Mouse (Mus musculus): ENCODE measurements around the gene Acot7. TPM values are rescaled to one million over a fixed set of nuclear protein-coding genes. Genes with fewer than 3 reads are reported as not detected.
A peak's percentile ranks its signal among the peaks of the same experiment; 100 is the strongest.
"Not testable (repeated sequence)": the region's sequence is repeated elsewhere in the genome, so short reads cannot be mapped to it uniquely, and the experiment has no call there.

The Acot7 gene
- polyA plus RNA-seq, 1 experiment from 2014 or later, result 269 TPM

DNA sequence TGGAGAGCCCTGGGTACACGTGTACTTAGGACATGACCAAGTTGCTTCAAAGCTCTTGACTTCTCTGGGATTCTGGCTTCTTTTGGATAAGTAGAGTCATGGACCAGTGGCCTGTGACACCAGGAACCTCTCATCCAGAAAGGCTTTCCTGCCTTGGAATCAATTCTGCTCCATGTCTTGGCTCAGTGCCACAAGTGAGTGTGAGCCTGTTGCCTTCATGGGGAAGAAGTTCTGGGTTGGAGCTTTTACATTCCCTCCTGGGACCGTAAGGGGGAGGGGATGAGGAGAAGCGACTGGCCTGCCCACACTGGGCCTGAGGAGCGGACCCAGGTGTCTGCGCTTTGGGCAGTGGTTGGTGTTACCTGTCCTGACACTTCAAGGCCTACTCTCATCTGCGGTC lies 44.2 kb downstream of the Acot7 start:
- no peak overlapping the region for H3K4me2 ChIP-seq (ENCODE audit: low read length)
- no peak overlapping the region for H3K4me3 ChIP-seq (replicated peaks; ENCODE audit: low read length)
- H3K27me3 ChIP-seq (replicated peaks; ENCODE audit: control insufficient read depth, insufficient read depth, low read length), result no peaks in the 10 kb centered on the region
- H3K27ac ChIP-seq (ENCODE audit: low read length), result peak overlapping the region; percentile 79
- no peaks in the 10 kb centered on the region for H3K9me3 ChIP-seq (ENCODE audit: control insufficient read depth, low read length)
- H3K9ac ChIP-seq (replicated peaks; ENCODE audit: low read depth, low read length), result no peak overlapping the region
- no peak for ATAC-seq
- no peaks in the 10 kb centered on the region for H3K36me3 ChIP-seq (ENCODE audit: control insufficient read depth, insufficient read depth)
- H3K4me1 ChIP-seq (replicated peaks; ENCODE audit: control insufficient read depth, insufficient read depth, low read length), result peaks cover 28% of the 10 kb centered on the region
- 78% methylated on average over 6 of the region's 6 CpGs for WGBS

DNA sequence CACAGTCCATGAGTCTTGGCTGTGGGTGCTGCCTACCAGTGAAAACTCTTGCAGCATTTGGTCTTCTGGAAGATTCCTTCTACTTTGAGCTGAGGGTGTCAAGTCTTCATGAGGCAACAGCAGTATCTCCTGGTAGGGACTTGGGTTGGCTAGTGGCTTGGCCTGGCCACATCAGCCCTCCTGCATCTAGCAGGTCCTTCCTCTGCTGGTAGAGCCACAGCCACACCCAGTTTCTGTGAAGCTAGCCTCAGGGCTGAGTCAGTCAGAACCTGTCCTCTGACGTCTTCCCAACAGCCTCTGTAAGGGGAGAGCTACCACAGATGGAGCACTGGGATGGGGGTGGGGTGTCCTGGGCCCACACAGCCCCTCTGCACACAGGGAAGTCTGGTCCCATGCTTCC lies 44.6 kb downstream of the Acot7 start:
- H3K4me3 ChIP-seq (replicated peaks; ENCODE audit: low read length), result no peak overlapping the region
- 79% methylated on average over 1 of the region's 1 CpGs for WGBS
- H3K9me3 ChIP-seq (ENCODE audit: control insufficient read depth, low read length), result no peaks in the 10 kb centered on the region
- no peak overlapping the region for H3K4me2 ChIP-seq (ENCODE audit: low read length)
- no peaks in the 10 kb centered on the region for H3K36me3 ChIP-seq (ENCODE audit: control insufficient read depth, insufficient read depth)
- no peaks in the 10 kb centered on the region for H3K27me3 ChIP-seq (replicated peaks; ENCODE audit: control insufficient read depth, insufficient read depth, low read length)
- ATAC-seq, result no peak
- no peak overlapping the region for H3K9ac ChIP-seq (replicated peaks; ENCODE audit: low read depth, low read length)
- peaks cover 31% of the 10 kb centered on the region for H3K4me1 ChIP-seq (replicated peaks; ENCODE audit: control insufficient read depth, insufficient read depth, low read length)
- no peak overlapping the region for H3K27ac ChIP-seq (ENCODE audit: low read length)

DNA sequence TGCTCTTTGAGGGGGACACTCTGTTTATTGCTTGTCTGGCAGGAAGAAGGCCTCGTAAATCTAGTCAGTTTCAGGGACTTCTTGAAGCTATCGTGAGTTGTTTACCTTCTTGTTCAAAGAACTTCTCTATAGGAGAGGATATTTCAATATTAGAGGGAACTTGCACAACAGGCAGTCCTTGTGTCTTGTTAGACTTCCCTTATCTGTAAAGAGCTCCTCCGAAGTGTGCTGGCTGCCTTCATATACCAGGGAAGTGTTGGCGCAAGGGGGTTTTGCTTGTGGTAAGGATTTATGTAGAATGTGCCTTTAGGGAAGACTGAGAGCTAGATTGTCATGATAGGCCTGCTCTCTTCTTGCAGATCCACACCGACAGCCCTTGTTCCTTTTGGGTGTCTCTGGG lies 46.2 kb downstream of the Acot7 start:
- no peak overlapping the region for H3K9ac ChIP-seq (replicated peaks; ENCODE audit: low read depth, low read length)
- H3K27ac ChIP-seq (ENCODE audit: low read length), result no peak overlapping the region
- H3K4me2 ChIP-seq (ENCODE audit: low read length), result no peak overlapping the region
- H3K4me1 ChIP-seq (replicated peaks; ENCODE audit: control insufficient read depth, insufficient read depth, low read length), result peaks cover 31% of the 10 kb centered on the region
- no peaks in the 10 kb centered on the region for H3K36me3 ChIP-seq (ENCODE audit: control insufficient read depth, insufficient read depth)
- ATAC-seq, result no peak
- no peaks in the 10 kb centered on the region for H3K27me3 ChIP-seq (replicated peaks; ENCODE audit: control insufficient read depth, insufficient read depth, low read length)
- no peaks in the 10 kb centered on the region for H3K9me3 ChIP-seq (ENCODE audit: control insufficient read depth, low read length)
- no peak overlapping the region for H3K4me3 ChIP-seq (replicated peaks; ENCODE audit: low read length)
- WGBS, result 92% methylated on average over 5 of the region's 5 CpGs

DNA sequence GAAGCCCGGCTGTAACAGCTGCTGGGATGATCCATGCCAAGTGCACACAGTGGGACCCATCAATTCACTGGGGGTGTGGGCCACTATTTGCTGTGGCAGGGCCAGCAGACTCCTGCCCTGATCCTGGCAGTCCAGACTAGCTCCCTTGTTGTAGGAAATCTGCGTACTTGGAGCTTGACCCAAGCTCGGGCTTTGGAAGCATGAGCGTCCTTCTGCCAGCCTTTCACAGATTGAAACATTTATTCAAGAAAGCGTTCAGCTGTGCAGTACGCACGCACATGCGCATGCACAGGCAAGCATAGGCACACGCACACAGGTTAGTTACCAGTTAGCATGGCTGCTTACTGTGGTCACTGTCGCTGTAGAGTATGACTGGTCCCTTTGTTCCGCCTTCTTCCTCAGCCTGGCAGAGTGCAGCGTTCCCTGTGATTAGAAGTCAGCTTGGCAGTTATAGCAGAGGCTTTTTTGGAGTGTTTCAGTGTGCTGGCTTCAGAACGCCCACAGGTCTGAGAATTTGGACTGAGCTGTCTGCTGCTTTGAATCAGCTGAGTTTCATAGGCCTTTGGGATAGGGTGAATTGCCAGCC lies 49.1 kb downstream of the Acot7 start:
- Histone ChIP-seq H3K4me2 (ENCODE audit: low read length) (no peak overlapping the region), H3K4me1 (replicated peaks; ENCODE audit: control insufficient read depth, insufficient read depth, low read length) (peaks cover 18% of the 10 kb centered on the region), H3K27ac (ENCODE audit: low read length) (peak overlapping the region; percentile 76), H3K9ac (replicated peaks; ENCODE audit: low read depth, low read length) (no peak overlapping the region), H3K4me3 (replicated peaks; ENCODE audit: low read length) (no peak overlapping the region), H3K36me3 (ENCODE audit: control insufficient read depth, insufficient read depth) (0 out of 2 replicates have a peak, but pooled peaks cover 4% of the 10 kb centered on the region), H3K9me3 (ENCODE audit: control insufficient read depth, low read length) (no peaks in the 10 kb centered on the region), H3K27me3 (replicated peaks; ENCODE audit: control insufficient read depth, insufficient read depth, low read length) (no peaks in the 10 kb centered on the region)
- WGBS, result 58% methylated on average over 13 of the region's 13 CpGs
- peak; percentile 70 for ATAC-seq

DNA sequence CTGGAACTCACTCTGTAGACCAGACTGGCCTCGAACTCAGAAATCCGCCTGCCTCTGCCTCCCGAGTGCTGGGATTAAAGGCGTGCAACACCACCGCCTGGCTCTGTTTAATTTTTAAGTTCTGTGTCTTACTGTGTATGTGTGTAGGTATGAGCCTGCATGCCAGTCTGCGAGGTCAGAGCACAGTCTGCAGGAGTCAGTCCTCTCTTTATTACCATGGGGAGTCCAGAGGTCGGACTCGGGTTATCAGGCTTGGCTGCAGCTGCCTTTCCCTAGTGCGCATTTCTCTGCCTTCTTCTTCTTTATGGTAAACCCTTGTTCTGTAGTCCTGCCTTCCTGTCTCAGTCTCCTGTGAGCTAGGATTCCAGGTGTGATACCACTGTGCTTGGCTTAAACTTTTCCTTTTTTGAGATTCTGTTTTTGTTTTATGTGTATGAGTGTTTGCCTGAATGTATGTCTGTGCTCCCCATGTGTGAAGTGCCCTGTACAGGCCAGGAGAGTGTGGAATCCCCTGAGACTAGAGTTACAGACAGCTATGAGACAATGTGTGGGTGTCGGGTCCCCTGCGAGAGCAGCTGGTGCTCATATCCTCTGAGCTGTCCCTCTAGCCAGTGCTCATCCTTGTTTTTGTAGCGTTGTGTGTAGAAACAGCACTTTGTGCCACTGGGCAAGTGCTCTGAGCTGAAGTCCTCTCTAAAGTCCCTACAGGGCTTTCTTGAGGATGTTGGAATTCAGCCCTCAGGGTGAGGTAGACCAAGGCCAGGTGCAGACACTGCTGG lies 50.0 kb downstream of the Acot7 start:
- Histone ChIP-seq H3K36me3 (ENCODE audit: control insufficient read depth, insufficient read depth) (0 out of 2 replicates have a peak, but pooled peaks cover 4% of the 10 kb centered on the region), H3K4me3 (replicated peaks; ENCODE audit: low read length) (no peak overlapping the region), H3K27ac (ENCODE audit: low read length) (no peak overlapping the region), H3K27me3 (replicated peaks; ENCODE audit: control insufficient read depth, insufficient read depth, low read length) (no peaks in the 10 kb centered on the region), H3K9me3 (ENCODE audit: control insufficient read depth, low read length) (no peaks in the 10 kb centered on the region), H3K9ac (replicated peaks; ENCODE audit: low read depth, low read length) (no peak overlapping the region), H3K4me1 (replicated peaks; ENCODE audit: control insufficient read depth, insufficient read depth, low read length) (peaks cover 11% of the 10 kb centered on the region), H3K4me2 (ENCODE audit: low read length) (no peak overlapping the region)
- WGBS, result 91% methylated on average over 12 of the region's 12 CpGs
- no peak for ATAC-seq

DNA sequence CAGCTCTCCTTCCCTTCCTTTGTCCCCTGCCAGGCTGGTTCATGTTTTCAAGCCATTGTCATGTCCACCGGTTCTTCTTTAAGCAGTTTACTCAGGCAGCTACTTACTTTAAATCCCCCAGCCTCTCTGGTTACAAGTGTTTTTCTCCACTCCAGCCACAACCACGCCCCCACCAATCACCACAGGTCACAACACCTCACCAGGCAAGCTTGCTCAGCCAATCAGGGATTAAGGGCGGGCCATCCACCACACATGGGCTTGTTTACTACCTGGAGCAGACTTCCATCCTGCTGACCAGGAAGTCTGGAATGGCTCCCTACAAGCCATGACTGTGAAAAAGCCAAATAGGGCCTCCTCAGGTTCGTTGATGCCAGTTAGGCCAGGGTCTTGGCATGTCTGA lies 52.4 kb downstream of the Acot7 start:
- not testable (repeated sequence) for H3K27ac ChIP-seq (ENCODE audit: low read length); H3K36me3 ChIP-seq (ENCODE audit: control insufficient read depth, insufficient read depth); H3K4me2 ChIP-seq (ENCODE audit: low read length); ATAC-seq; H3K9ac ChIP-seq (replicated peaks; ENCODE audit: low read depth, low read length); H3K9me3 ChIP-seq (ENCODE audit: control insufficient read depth, low read length); H3K4me3 ChIP-seq (replicated peaks; ENCODE audit: low read length); H3K27me3 ChIP-seq (replicated peaks; ENCODE audit: control insufficient read depth, insufficient read depth, low read length)
- peaks cover 11% of the 10 kb centered on the region for H3K4me1 ChIP-seq (replicated peaks; ENCODE audit: control insufficient read depth, insufficient read depth, low read length)
- 38% methylated on average over 4 of the region's 4 CpGs for WGBS

DNA sequence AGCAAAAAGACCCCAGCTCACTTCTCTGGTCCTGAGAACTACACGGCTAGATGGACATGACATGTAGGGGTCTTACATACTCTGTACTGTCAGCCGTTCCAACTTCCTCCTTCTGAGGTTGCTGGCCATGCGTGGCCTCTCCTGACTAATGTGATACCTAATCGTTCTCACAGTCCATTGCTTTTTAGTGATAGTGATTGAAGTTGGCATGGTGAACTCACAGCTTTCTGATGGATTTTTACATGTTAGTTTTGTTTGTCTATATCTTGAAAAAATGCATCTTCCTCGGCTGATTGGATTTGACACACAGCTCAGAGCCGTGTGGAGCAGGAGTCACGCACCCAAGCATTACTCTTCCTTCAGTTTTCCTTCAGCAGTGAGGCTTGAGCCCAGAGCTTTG lies 53.4 kb downstream of the Acot7 start:
- Histone ChIP-seq H3K4me3 (replicated peaks; ENCODE audit: low read length) (no peak overlapping the region), H3K9me3 (ENCODE audit: control insufficient read depth, low read length) (no peaks in the 10 kb centered on the region), H3K4me2 (ENCODE audit: low read length) (no peak overlapping the region), H3K27me3 (replicated peaks; ENCODE audit: control insufficient read depth, insufficient read depth, low read length) (no peaks in the 10 kb centered on the region), H3K4me1 (replicated peaks; ENCODE audit: control insufficient read depth, insufficient read depth, low read length) (peaks cover 11% of the 10 kb centered on the region), H3K27ac (ENCODE audit: low read length) (no peak overlapping the region), H3K9ac (replicated peaks; ENCODE audit: low read depth, low read length) (no peak overlapping the region), H3K36me3 (ENCODE audit: control insufficient read depth, insufficient read depth) (0 out of 2 replicates have a peak, but pooled peaks cover 4% of the 10 kb centered on the region)
- 92% methylated on average over 7 of the region's 7 CpGs for WGBS
- ATAC-seq, result no peak

DNA sequence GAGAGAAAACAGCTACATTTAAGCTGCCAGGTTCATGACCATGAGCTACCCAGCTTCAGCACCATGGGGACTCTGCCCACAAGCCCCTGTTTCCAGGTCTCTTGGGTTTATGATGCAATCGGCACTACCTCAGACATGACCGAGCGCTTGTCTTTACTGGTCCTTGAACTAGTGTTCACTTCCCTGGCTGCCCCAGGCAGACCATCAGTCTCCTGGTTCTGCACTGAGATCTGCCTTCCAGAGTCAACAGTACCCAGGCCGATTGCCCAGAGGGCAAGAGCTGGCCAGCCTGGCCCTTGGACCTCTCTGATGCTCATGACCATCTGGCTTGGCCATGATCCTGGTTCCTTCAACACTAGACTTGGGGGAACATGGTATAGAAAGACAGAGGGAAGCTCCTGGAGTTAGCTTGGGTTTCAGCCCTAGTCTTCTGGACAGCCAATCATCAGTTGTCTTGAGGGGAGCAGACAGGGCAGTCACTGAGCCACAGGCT lies 54.5 kb downstream of the Acot7 start:
- H3K4me2 ChIP-seq (ENCODE audit: low read length), result no peak overlapping the region
- H3K27ac ChIP-seq (ENCODE audit: low read length), result no peak overlapping the region
- no peak overlapping the region for H3K9ac ChIP-seq (replicated peaks; ENCODE audit: low read depth, low read length)
- 0 out of 2 replicates have a peak, but pooled peaks cover 4% of the 10 kb centered on the region for H3K36me3 ChIP-seq (ENCODE audit: control insufficient read depth, insufficient read depth)
- 95% methylated on average over 4 of the region's 4 CpGs for WGBS
- no peak for ATAC-seq
- H3K4me3 ChIP-seq (replicated peaks; ENCODE audit: low read length), result no peak overlapping the region
- H3K27me3 ChIP-seq (replicated peaks; ENCODE audit: control insufficient read depth, insufficient read depth, low read length), result no peaks in the 10 kb centered on the region
- H3K4me1 ChIP-seq (replicated peaks; ENCODE audit: control insufficient read depth, insufficient read depth, low read length), result no peaks in the 10 kb centered on the region
- no peaks in the 10 kb centered on the region for H3K9me3 ChIP-seq (ENCODE audit: control insufficient read depth, low read length)

DNA sequence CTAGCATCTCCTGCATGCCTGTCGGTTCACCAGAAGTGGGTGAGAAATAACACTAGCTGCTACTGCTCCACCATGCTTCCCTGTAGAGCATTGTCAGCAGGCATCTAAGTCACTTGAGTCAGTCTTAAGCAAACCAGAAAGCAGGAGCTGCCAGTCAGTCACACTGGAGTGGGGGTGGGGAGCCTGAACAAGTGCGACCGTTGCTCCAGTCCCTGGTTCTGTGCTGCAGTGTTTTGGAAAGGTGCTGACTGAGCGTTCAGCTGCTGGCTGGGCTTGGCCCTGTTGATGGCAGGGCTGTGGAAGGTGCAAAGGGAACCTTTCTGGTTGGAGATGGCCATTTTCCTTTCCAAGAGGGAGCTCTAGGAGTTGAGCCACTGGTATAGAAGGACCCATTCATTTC lies 62.0 kb downstream of the Acot7 start:
- no peak overlapping the region for H3K9ac ChIP-seq (replicated peaks; ENCODE audit: low read depth, low read length)
- no peak overlapping the region for H3K27ac ChIP-seq (ENCODE audit: low read length)
- WGBS, result 60% methylated on average over 4 of the region's 4 CpGs
- H3K9me3 ChIP-seq (ENCODE audit: control insufficient read depth, low read length), result no peaks in the 10 kb centered on the region
- no peak overlapping the region for H3K4me2 ChIP-seq (ENCODE audit: low read length)
- no peaks in the 10 kb centered on the region for H3K36me3 ChIP-seq (ENCODE audit: control insufficient read depth, insufficient read depth)
- H3K4me3 ChIP-seq (replicated peaks; ENCODE audit: low read length), result no peak overlapping the region
- no peaks in the 10 kb centered on the region; the same call in 1 of the 2 replicates for H3K4me1 ChIP-seq (replicated peaks; ENCODE audit: control insufficient read depth, insufficient read depth, low read length)
- no peak for ATAC-seq
- no peaks in the 10 kb centered on the region for H3K27me3 ChIP-seq (replicated peaks; ENCODE audit: control insufficient read depth, insufficient read depth, low read length)

Measured in forebrain, embryonic 16.5 days (tissue).